Mouse (Mus musculus): ENCODE measurements around the gene Adpgk.
"Not testable (repeated sequence)": the region's sequence is repeated elsewhere in the genome, so short reads cannot be mapped to it uniquely, and the experiment has no call there.

The Adpgk gene

DNA sequence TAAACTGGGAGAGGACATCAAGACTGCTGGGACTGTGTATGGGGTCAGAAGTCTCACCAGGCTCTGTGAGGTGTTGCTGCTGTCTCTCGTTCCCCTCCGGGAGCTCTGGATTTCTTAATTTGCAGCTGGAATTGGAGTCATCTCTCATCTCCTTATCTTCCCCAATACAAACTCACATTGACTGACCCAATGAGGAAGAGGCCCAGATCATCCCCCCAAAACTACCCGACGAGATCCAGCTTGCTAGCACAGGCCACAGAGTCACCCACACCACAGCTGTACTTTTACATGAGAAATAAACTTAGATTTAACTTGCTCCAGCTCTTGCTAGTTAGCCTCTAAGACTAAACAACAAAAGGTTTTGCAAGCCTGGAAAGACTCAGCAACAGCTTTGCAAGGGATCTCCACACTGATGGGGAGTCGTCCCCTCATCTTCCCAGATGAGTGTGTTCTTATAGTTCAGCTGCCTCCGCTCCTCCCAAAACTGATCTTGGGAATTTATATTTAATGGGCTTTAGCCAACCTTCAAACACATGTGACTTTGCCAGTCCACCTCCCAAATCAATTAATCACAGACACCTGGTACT lies 1.7 kb upstream of the Adpgk start:
- DNase-seq (ENCODE audit: low read depth, low spot score): no peak

- DNase-seq (ENCODE audit: low read depth, low spot score): no peak
Observed at GRCm38 (mm10) chr9:59291688-59292492, 532 bp downstream of the Adpgk start.

DNA sequence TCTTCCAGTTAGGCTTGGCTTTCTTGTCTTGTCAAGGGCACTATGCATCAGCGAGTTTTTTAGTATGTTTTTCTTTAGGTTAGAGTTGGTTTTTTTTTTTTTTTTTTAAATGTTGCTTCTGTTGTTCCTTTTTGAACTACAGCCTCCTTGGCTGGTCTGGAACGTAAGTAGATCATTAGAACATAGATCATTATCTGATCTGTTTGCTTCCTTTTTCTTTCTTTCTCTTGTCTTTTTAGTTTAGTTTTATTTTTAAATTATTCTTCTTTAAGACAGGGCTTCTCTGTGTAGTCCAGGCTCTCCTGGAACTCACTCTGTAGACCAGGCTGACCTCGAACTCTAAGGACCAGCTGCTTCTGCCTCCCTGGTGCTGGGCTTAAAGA lies 1.1 kb downstream of the Adpgk start:
- DNase-seq (ENCODE audit: low read depth, low spot score): no peak

- no peak for DNase-seq (ENCODE audit: low read depth, low spot score)
Observed at GRCm38 (mm10) chr9:59296419-59296818, 5.1 kb downstream of the Adpgk start.

- DNase-seq (ENCODE audit: low read depth, low spot score): no peak
Observed at GRCm38 (mm10) chr9:59307890-59308289, 16.5 kb downstream of the Adpgk start.

DNA sequence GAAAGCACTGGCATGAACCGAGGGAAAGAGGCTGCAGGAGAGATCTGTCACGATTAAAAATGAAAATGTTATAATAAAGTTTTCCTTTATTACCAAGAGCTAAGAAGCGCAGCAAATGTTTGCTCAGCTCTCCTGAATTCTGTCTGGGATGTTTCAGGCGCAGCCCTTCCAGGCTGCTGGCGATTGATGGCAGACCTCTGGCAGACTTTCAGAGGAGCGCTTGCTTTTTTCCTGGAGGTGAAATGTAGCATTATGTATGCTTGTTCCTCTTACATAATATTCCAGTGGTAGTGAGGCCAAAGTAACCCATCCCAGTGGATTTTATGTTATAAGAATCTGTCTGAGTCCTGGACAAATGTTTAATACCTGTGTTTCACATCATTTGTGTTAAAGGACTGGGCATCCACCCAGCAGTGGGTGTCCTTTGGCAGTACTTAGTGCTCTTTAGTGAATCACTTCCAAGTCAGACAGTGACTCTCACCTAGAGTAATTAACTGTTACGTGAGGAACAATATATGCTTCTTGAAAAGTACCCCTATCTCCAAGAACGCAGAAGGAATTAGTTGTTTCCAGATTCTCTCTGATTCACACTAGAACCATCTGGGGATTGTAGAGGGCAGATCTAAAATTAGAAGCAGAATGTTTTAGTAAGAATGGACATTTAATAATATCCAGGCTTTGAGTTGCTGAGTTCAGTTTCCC lies 19.4 kb downstream of the Adpgk start:
- no peak for DNase-seq (ENCODE audit: low read depth, low spot score)

DNA sequence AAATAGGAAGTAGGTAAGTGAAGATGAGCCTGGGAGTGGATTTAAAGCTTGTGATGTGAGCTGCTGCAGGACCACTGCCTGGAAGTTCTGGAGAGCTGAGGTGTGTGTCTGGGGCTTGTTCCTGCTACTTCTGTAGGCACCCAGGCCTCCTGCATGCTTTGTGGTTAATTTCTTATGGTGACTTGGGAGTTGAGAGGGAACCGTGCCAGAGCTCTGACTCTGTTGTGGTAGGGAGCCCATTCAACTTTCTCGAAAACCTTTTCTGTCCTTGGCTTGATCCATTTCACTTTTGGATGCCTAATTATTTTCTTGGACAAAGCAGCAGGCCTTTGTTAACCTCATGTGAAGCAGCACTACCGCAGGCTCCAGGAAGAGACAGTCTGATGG lies 19.9 kb downstream of the Adpgk start:
- no peak for DNase-seq (ENCODE audit: low read depth, low spot score)

DNA sequence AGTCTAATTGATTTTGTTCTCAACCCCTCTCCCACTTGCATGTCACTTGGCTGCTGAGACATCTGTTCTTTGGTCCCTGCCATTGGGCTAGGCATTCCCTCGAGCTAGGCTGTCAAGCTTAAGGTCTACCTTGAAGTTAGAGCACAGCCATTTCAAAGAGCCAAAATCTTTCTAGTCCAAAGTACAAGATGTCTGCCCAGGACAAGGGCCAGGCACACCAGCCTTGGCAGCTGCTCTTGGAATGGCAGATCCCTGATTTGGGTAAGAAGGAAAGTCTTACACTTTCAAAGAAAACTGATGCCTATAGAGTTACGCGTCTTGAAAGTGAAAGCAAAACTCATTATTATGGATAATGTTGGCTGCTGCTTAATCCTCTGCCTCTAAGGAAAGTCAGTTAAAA lies 24.8 kb downstream of the Adpgk start:
- DNase-seq (ENCODE audit: low read depth, low spot score): no peak

DNA sequence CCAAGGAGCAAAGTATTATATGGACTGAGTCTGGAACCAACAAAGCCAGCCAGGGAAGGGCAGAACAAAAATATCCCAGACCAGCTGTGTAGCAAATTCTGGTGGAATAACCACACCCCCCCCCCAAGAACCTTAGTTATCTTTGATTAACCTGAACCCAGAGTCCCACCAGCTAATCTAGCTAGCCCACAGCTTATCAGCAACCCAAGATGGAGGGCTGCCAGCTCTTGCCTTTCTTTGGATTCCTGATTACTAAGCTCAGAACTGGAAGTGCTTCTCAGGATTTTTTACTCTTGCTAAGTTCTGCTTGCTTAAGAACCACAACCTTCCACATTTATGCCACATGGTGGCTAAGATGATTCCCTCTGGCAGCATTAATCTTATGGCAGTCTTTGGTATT lies 33.0 kb downstream of the Adpgk start:
- DNase-seq (ENCODE audit: low read depth, low spot score): no peak

GRCm38 (mm10) chr9:59330055-59330454 lies 38.7 kb downstream of the Adpgk start:
- DNase-seq (ENCODE audit: low read depth, low spot score): no peak

DNA sequence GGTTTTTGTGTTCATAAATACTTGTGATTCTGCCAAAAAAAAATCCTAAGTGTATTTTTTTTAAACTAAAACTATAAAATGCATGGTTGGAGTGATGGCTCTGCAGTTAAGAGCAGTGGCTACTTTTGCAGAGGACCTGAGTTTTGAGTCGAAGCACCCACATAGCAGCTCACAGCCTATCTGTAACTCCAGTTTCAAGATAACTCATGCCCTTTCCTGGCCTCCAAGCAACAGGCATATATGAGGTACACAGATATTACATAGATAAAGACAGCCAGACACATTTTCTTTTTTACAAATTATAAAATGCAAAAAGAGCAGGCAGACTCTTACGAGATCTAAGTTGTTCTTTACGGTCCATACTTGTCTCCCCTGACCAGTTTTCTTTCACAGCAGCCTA lies 45.2 kb downstream of the Adpgk start:
- DNase-seq (ENCODE audit: low read depth, low spot score): no peak

GRCm38 (mm10) chr9:59337889-59338288 lies 46.5 kb downstream of the Adpgk start:
- no peak for DNase-seq (ENCODE audit: low read depth, low spot score)

- no peak for DNase-seq (ENCODE audit: low read depth, low spot score)
Observed at GRCm38 (mm10) chr9:59338411-59338810, 47.1 kb downstream of the Adpgk start.

DNA sequence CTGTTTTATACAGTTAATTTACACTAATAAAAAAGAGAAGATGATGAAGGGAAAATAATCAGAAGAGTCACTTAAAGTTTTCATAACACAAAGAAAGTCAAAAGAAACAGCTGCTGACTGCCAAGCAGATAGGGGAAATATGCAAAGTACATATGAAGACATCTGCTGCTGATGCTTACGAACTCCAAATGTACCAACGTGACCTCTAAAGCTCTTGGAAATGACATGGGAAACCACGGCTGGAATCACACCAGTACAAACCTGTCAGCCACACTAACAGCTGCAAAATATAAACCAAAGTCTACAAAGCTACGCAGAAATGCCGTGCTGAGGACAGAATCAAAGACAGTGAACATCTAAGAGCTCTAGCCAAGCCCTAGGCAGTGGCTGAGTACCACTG lies 47.7 kb downstream of the Adpgk start:
- DNase-seq (ENCODE audit: low read depth, low spot score): no peak

DNA sequence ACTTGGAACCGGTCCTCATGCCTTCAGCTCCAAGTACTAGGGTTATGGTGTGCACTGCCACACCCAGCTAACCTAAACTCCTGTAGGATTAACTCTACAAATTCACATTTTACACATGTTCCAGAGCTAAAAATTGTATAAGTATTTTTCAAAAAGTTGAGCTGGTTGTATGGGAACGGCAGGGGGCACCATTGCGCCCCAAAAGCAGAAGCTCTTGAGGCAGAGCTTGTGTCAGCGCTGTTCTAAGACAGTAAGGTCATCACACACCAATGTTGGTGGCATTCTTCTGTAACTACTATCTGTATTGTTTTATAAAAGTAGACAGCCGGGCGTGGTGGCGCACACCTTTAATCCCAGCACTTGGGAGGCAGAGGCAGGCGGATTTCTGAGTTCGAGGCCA lies 48.6 kb downstream of the Adpgk start:
- DNase-seq (ENCODE audit: low read depth, low spot score): no peak

DNA sequence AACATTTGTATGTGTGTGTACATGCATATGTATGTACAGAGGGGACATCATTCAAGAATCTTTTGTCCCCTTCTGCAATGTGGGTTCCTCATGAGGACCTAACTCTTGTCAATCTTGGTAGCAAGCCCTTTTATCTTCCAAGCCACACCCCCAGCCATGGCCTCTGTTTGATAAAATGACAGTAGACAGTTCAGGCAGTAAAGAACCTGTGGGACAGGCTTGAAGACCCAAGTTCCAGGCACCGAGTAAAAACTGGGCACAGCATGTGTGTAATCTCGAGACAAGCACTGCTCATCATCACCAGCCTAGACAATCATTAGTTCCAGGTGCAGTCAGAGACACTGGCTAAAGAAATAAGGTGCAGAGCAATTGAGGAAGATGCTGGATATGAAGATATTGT lies 54.8 kb downstream of the Adpgk start:
- DNase-seq (ENCODE audit: low read depth, low spot score): no peak

GRCm38 (mm10) chr9:59352586-59353252 lies 61.4 kb downstream of the Adpgk start:
- peak; percentile 68 for DNase-seq (ENCODE audit: low read depth, low spot score)

GRCm38 (mm10) chr9:59353253-59353639 lies 61.9 kb downstream of the Adpgk start, which contains the start of gene Bbs4:
Gene Bbs4 (minus strand): TSS chr9:59353508.
- peak; percentile 80 for DNase-seq (ENCODE audit: low read depth, low spot score)

- not testable (repeated sequence) for DNase-seq (ENCODE audit: low read depth, low spot score)
Observed at GRCm38 (mm10) chr9:59358041-59358440, 66.7 kb downstream of the Adpgk start.

DNA sequence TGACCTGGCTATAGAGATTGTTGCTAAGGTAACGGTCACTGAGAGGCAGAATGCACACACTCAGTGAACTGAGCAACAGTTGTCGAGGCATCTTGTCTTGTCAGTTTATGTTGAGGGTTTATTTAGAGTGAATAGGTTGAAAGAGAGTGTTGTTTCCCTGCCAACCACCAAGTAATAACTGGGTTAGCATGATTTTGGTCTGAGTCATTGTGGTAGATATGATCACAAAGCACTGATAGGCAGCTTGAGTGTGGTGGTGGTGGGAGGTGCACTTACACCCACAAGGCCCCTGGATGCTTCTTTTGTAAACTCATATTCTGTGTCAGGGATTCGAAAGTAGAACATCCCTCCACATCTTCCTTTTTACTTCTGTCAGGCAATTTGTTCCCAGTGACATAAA lies 69.1 kb downstream of the Adpgk start:
- DNase-seq (ENCODE audit: low read depth, low spot score): not testable (repeated sequence)

GRCm38 (mm10) chr9:59369220-59369619 lies 77.9 kb downstream of the Adpgk start:
- no peak for DNase-seq (ENCODE audit: low read depth, low spot score)

- no peak for DNase-seq (ENCODE audit: low read depth, low spot score)
Observed at GRCm38 (mm10) chr9:59369646-59370045, 78.3 kb downstream of the Adpgk start.
